Comparison of ENCODE assay signal across 11 mouse cellular contexts in the genomic region with DNA sequence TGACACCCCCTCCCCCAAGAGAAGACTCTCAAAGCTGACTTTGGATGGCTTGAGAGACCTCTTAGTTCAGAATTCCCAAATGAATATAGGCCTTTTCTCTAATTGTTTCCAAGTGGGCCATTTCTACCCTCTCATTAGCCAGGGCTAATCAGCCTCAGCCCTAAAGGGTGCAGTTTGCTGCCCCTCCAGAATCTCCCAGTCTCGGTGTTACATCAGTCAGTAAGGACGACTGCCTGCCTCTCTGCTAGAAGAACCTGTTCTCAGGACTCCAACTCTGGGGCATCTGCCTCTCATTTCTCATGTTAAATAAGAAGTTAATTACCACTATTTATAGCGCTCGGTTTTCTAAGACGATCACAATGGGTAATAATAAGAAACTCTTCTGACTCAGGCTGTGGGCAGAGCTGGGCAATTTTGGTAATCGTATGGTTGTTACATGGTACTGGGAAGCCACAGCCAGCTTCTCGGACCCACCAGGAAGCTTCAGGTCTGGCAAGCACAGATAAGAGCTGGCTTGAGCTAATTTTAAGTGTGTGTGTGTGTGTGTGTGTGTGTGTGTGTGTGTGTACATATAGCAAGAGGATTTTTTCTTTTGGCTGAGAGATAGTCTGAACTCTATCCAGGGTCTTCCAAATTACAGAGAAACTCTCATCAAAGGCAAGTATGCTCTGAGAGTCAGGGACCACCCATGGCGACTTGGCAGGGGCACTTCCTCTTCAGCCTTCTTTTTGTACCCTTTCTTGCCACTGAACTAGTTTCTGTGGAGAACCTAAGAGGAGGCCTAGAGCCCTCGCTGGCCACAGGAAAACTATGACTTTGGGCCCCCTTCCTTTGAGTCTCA.
DNase-seq lines count a peak whose midpoint lies in the region; ATAC-seq and TF ChIP-seq lines count a peak whose summit lies in the region.
"Had no signal": no experiment of that assay in that cellular context is flagged by ENCODE, and none has a peak within 500 bp of the region (broad histone marks: within the 10 kb centered on the region; RNA-seq: fewer than 3 reads in every experiment).

No protein-coding gene starts in this region.

- H3K36me3 ChIP-seq in hindbrain, postnatal 0 days (ENCODE audit: insufficient read depth, low read length), result no peaks in the 10 kb centered on the region
- H3K36me3 ChIP-seq in hindbrain, embryonic 14.5 days (replicated peaks; ENCODE audit: control insufficient read depth, insufficient read depth), result no peaks in the 10 kb centered on the region
- H3K36me3 ChIP-seq in G1E (replicated peaks), result no peaks in the 10 kb centered on the region
- no peaks in the 10 kb centered on the region for H3K36me3 ChIP-seq in liver, embryonic 12.5 days

- H3K4me1 ChIP-seq in hindbrain, postnatal 0 days (ENCODE audit: insufficient read depth, low read length), result no peaks in the 10 kb centered on the region
- no peaks in the 10 kb centered on the region for H3K4me1 ChIP-seq in hindbrain, embryonic 14.5 days (replicated peaks; ENCODE audit: control insufficient read depth, insufficient read depth, low read length)
- peaks cover 76% of the 10 kb centered on the region for H3K4me1 ChIP-seq in G1E (ENCODE audit: insufficient read depth, low read depth, low read length)
- H3K4me1 ChIP-seq in liver, embryonic 12.5 days, result peaks cover 72% of the 10 kb centered on the region

- no peak for TF ChIP-seq CTCF in hindbrain, postnatal 0 days (IDR thresholded peaks at IDR 0.05; ENCODE audit: low read depth)
- TF ChIP-seq CTCF in G1E (IDR thresholded peaks at IDR 0.05; ENCODE audit: low read depth, low read length), result no peak

- H3K27ac ChIP-seq in hindbrain, postnatal 0 days, result no peak overlapping the region
- no peak overlapping the region for H3K27ac ChIP-seq in hindbrain, embryonic 14.5 days
- H3K27ac ChIP-seq in liver, embryonic 12.5 days, result peak overlapping the region; percentile 86
- H3K27ac ChIP-seq: left cerebral cortex, adult 2 months had no signal

- no peak for ATAC-seq in hindbrain, postnatal 0 days
- no peak for ATAC-seq in hindbrain, embryonic 14.5 days (ENCODE audit: low FRiP score)
- ATAC-seq in G1E (ENCODE audit: extremely low read depth, insufficient number of reproducible peaks, low FRiP score, poor library complexity, severe bottlenecking), result peak; percentile 59
- ATAC-seq in liver, embryonic 12.5 days, result peak; percentile 94
- ATAC-seq: midbrain, embryonic 16.5 days had no signal

- peak; percentile 42 for DNase-seq in hindbrain, postnatal 0 days (ENCODE audit: low spot score)
- no peak for DNase-seq in hindbrain, embryonic 14.5 days (ENCODE audit: low spot score)
- DNase-seq in G1E (ENCODE audit: low spot score) (peak; percentile 35), ZHBTc4 (ENCODE audit: low read depth, low spot score) (peak; percentile 26), MN1 (ENCODE audit: low spot score) (no peak)
- DNase-seq in layer of hippocampus, adult 9-11 months, result no peak
- DNase-seq: cerebellum, adult 11-12 months; kidney, adult 18-20 months had no signal

- H3K4me2 ChIP-seq in hindbrain, postnatal 0 days (ENCODE audit: low read depth, low read length), result no peak overlapping the region
- no peak overlapping the region for H3K4me2 ChIP-seq in hindbrain, embryonic 14.5 days (replicated peaks)
- H3K4me2 ChIP-seq in liver, embryonic 12.5 days, result peak overlapping the region; percentile 61

- H3K9ac ChIP-seq in hindbrain, postnatal 0 days (replicated peaks; ENCODE audit: low read length), result no peak overlapping the region
- no peak overlapping the region for H3K9ac ChIP-seq in hindbrain, embryonic 14.5 days
- peak overlapping the region; percentile 60; the same call in 1 of the 2 replicates for H3K9ac ChIP-seq in liver, embryonic 12.5 days

- WGBS in hindbrain, postnatal 0 days, result 37% methylated on average over 9 of the region's 9 CpGs
- WGBS in hindbrain, embryonic 14.5 days, result 43% methylated on average over 9 of the region's 9 CpGs
- 12% methylated on average over 9 of the region's 9 CpGs for WGBS in liver, embryonic 12.5 days (ENCODE audit: insufficient replicate concordance)

- no peaks in the 10 kb centered on the region for H3K27me3 ChIP-seq in hindbrain, postnatal 0 days (ENCODE audit: insufficient read depth, low read length)
- H3K27me3 ChIP-seq in hindbrain, embryonic 14.5 days (ENCODE audit: control insufficient read depth, insufficient read depth, low read length), result no peaks in the 10 kb centered on the region
- no peaks in the 10 kb centered on the region for H3K27me3 ChIP-seq in G1E (ENCODE audit: insufficient read depth, low read length)
- H3K27me3 ChIP-seq in liver, embryonic 12.5 days (replicated peaks), result no peaks in the 10 kb centered on the region

- no peak overlapping the region for H3K4me3 ChIP-seq in hindbrain, postnatal 0 days (ENCODE audit: low read length)
- no peak overlapping the region for H3K4me3 ChIP-seq in hindbrain, embryonic 14.5 days (replicated peaks; ENCODE audit: low read length)
- peak overlapping the region; percentile 58; the same call in 1 of the 2 replicates for H3K4me3 ChIP-seq in G1E (ENCODE audit: low read depth, low read length)
- H3K4me3 ChIP-seq in liver, embryonic 12.5 days, result 0 out of 2 replicates have a peak overlapping the region, but pooled peaks have one; percentile 12
- H3K4me3 ChIP-seq: left cerebral cortex, adult 2 months had no signal

- no peaks in the 10 kb centered on the region for H3K9me3 ChIP-seq in hindbrain, postnatal 0 days (ENCODE audit: low read length)
- no peaks in the 10 kb centered on the region for H3K9me3 ChIP-seq in hindbrain, embryonic 14.5 days (ENCODE audit: control insufficient read depth, low read length)
- no peaks in the 10 kb centered on the region for H3K9me3 ChIP-seq in G1E (replicated peaks)
- H3K9me3 ChIP-seq in liver, embryonic 12.5 days (replicated peaks), result no peaks in the 10 kb centered on the region

Comparison
In these comparisons a context has a peak if more than half of its experiments do, and no peak if none do; other contexts are left out.
1. DNase-seq: peak in hindbrain, postnatal 0 days (single experiment), G1E (single experiment) and ZHBTc4 (single experiment); none in hindbrain, embryonic 14.5 days (single experiment), MN1 (single experiment) and layer of hippocampus, adult 9-11 months (single experiment).
2. ATAC-seq: peak in G1E (single experiment) and liver, embryonic 12.5 days (single experiment); none in hindbrain, postnatal 0 days (single experiment) and hindbrain, embryonic 14.5 days (single experiment).
3. H3K4me3 ChIP-seq: peak in G1E (single experiment) and liver, embryonic 12.5 days (single experiment); none in hindbrain, postnatal 0 days (single experiment) and hindbrain, embryonic 14.5 days (single experiment).